Mouse (Mus musculus) lung, postnatal 10 days (tissue): ENCODE measurements around the gene Zmynd11.

Experiments
- DNase-seq: peaks from one replicate; pipeline ENCODE4 v3.0.0; 2021

Zmynd11 gene

GRCm38 (mm10) chr13:9653018-9653417 lies 112.1 kb downstream of the Zmynd11 start:
- DNase-seq: no peak

DNA sequence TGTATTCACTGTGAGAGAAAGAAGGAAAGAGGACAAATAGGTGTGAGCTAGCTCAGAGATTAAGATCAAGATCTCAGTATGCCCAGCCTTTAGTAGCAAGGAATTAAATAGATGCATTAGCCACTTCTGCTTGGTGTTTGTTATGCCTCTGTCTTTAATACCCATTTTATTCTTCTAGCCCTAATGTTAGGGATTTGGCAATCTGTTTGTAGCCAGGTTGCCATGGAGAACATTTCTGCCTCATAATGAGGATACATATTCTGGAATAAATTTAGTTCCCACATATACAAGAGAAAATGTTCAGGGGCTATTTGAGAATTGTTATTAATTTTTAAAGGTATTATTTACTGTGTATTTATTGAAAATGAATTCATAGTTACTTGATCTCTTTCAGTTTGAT lies 114.5 kb downstream of the Zmynd11 start:
- no peak for DNase-seq

- DNase-seq: no peak
Measured at GRCm38 (mm10) chr13:9649894-9650293, 115.2 kb downstream of the Zmynd11 start.

DNA sequence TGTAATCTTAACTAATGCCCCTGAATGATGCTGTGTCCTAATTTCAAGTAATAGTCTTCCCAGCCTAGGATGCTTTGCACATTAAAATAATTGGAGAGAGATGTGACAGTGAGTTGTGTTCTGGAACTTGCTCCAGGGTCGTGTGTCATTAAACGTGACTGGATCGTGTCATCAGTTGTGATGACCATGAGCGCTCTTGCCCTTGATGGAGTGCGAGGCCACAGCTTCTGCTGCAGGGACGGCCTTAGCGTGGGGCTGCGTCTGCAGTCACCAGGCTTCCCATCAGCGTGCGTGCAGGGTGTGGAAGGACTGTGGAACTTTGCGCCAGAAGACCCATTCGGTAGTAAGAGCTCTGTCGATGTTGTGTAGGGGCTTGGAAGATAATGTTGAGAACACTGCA lies 116.4 kb downstream of the Zmynd11 start:
- no peak for DNase-seq

DNA sequence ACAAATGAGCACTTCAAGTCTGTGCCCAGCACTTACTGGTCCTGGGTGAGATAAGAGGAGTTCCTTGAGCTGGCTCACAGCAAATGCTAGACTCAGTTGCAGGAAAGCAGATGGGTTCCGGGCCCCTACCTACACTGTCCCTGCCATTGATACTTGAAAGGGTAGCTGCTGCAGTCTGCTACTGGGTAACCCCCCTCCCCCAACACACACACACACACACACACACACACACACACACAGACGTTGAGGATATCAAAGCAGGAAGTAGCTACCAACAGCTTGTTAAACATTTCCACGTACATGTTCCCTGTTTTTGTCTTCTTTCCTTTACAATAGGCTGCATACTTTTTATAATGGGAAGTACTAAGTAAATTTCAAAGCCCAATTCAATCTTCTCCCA lies 127.2 kb downstream of the Zmynd11 start:
- DNase-seq: no peak

- DNase-seq: peak; percentile 46
Measured at GRCm38 (mm10) chr13:9636505-9636904, 128.6 kb downstream of the Zmynd11 start.

DNA sequence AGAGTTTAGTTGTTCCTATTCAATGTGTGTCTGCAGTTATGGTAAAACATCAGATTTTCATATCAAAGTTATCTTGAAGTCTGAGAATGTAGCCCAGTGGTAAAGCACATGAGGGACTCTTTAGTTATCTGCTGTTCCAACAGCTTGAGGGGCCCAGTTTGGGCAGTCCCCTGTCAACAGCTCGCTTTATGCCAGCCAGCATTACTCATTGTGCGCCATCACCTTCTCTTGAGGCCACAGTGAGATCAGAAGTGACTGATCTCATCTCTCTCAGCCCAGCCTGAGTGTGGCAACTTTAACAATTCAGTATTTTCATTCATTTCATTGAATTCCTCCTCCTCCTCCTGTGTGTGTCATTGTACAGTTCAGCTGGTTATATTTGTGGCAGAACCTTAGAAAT lies 129.2 kb downstream of the Zmynd11 start:
- no peak for DNase-seq
